Mouse (Mus musculus): ENCODE data around the gene Hgfac. TPM values are rescaled to one million over a fixed set of nuclear protein-coding genes. Genes with fewer than 3 reads are reported as not detected.

The Hgfac gene
- polyA plus RNA-seq, 1 experiment from 2014 or later, result 7.7 TPM

GRCm38 (mm10) chr5:35073235-35073634, 31.9 kb downstream of the Hgfac start:
- Histone ChIP-seq H3K36me3 (ENCODE audit: control insufficient read depth, insufficient read depth, low read length) (no peaks in the 10 kb centered on the region), H3K27ac (ENCODE audit: low read length) (no peak overlapping the region), H3K4me2 (ENCODE audit: low read depth, low read length) (no peak overlapping the region), H3K27me3 (ENCODE audit: control insufficient read depth, insufficient read depth, low read length) (no peaks in the 10 kb centered on the region), H3K9ac (ENCODE audit: low read length) (no peak overlapping the region), H3K4me3 (replicated peaks; ENCODE audit: low read length) (no peak overlapping the region), H3K4me1 (ENCODE audit: control insufficient read depth, insufficient read depth, low read length) (no peaks in the 10 kb centered on the region), H3K9me3 (replicated peaks; ENCODE audit: control insufficient read depth, low read length) (no peaks in the 10 kb centered on the region)
- 82% methylated on average over 11 of the region's 11 CpGs for WGBS
- ATAC-seq (ENCODE audit: insufficient read depth, low FRiP score), result no peak

- Histone ChIP-seq H3K27me3 (ENCODE audit: control insufficient read depth, insufficient read depth, low read length) (no peaks in the 10 kb centered on the region), H3K4me1 (ENCODE audit: control insufficient read depth, insufficient read depth, low read length) (no peaks in the 10 kb centered on the region), H3K27ac (ENCODE audit: low read length) (no peak overlapping the region), H3K4me3 (replicated peaks; ENCODE audit: low read length) (no peak overlapping the region), H3K9ac (ENCODE audit: low read length) (no peak overlapping the region), H3K4me2 (ENCODE audit: low read depth, low read length) (no peak overlapping the region), H3K9me3 (replicated peaks; ENCODE audit: control insufficient read depth, low read length) (no peaks in the 10 kb centered on the region), H3K36me3 (ENCODE audit: control insufficient read depth, insufficient read depth, low read length) (no peaks in the 10 kb centered on the region)
- ATAC-seq (ENCODE audit: insufficient read depth, low FRiP score), result no peak
- WGBS, result 70% methylated on average over 9 of the region's 9 CpGs
These were observed 32.7 kb downstream of the Hgfac start for GRCm38 (mm10) chr5:35073992-35074391.

- no peak overlapping the region for H3K27ac ChIP-seq (ENCODE audit: low read length)
- H3K4me1 ChIP-seq (ENCODE audit: control insufficient read depth, insufficient read depth, low read length), result no peaks in the 10 kb centered on the region
- H3K4me3 ChIP-seq (replicated peaks; ENCODE audit: low read length), result no peak overlapping the region
- no peak for ATAC-seq (ENCODE audit: insufficient read depth, low FRiP score)
- WGBS, result 81% methylated on average over 1 of the region's 1 CpGs
- no peaks in the 10 kb centered on the region for H3K36me3 ChIP-seq (ENCODE audit: control insufficient read depth, insufficient read depth, low read length)
- H3K27me3 ChIP-seq (ENCODE audit: control insufficient read depth, insufficient read depth, low read length), result 0 out of 2 replicates have a peak, but pooled peaks cover 3% of the 10 kb centered on the region
- H3K9ac ChIP-seq (ENCODE audit: low read length), result no peak overlapping the region
- no peak overlapping the region for H3K4me2 ChIP-seq (ENCODE audit: low read depth, low read length)
- no peaks in the 10 kb centered on the region for H3K9me3 ChIP-seq (replicated peaks; ENCODE audit: control insufficient read depth, low read length)
These were observed 35.1 kb downstream of the Hgfac start for GRCm38 (mm10) chr5:35076369-35076768.

GRCm38 (mm10) chr5:35079101-35079500, 37.8 kb downstream of the Hgfac start:
- H3K36me3 ChIP-seq (ENCODE audit: control insufficient read depth, insufficient read depth, low read length), result no peaks in the 10 kb centered on the region
- no peak overlapping the region for H3K9ac ChIP-seq (ENCODE audit: low read length)
- 0 out of 2 replicates have a peak, but pooled peaks cover 3% of the 10 kb centered on the region for H3K27me3 ChIP-seq (ENCODE audit: control insufficient read depth, insufficient read depth, low read length)
- WGBS, result 42% methylated on average over 18 of the region's 18 CpGs
- no peak overlapping the region for H3K4me3 ChIP-seq (replicated peaks; ENCODE audit: low read length)
- no peak overlapping the region for H3K27ac ChIP-seq (ENCODE audit: low read length)
- no peaks in the 10 kb centered on the region for H3K9me3 ChIP-seq (replicated peaks; ENCODE audit: control insufficient read depth, low read length)
- no peak overlapping the region for H3K4me2 ChIP-seq (ENCODE audit: low read depth, low read length)
- H3K4me1 ChIP-seq (ENCODE audit: control insufficient read depth, insufficient read depth, low read length), result no peaks in the 10 kb centered on the region
- ATAC-seq (ENCODE audit: insufficient read depth, low FRiP score), result no peak

- no peak overlapping the region for H3K27ac ChIP-seq (ENCODE audit: low read length)
- H3K4me2 ChIP-seq (ENCODE audit: low read depth, low read length), result no peak overlapping the region
- 77% methylated on average over 3 of the region's 3 CpGs for WGBS
- no peak overlapping the region for H3K9ac ChIP-seq (ENCODE audit: low read length)
- no peaks in the 10 kb centered on the region for H3K27me3 ChIP-seq (ENCODE audit: control insufficient read depth, insufficient read depth, low read length)
- ATAC-seq (ENCODE audit: insufficient read depth, low FRiP score), result no peak
- no peak overlapping the region for H3K4me3 ChIP-seq (replicated peaks; ENCODE audit: low read length)
- H3K36me3 ChIP-seq (ENCODE audit: control insufficient read depth, insufficient read depth, low read length), result no peaks in the 10 kb centered on the region
- no peaks in the 10 kb centered on the region for H3K9me3 ChIP-seq (replicated peaks; ENCODE audit: control insufficient read depth, low read length)
- no peaks in the 10 kb centered on the region for H3K4me1 ChIP-seq (ENCODE audit: control insufficient read depth, insufficient read depth, low read length)
These were observed 43.6 kb downstream of the Hgfac start for GRCm38 (mm10) chr5:35084913-35085312.

GRCm38 (mm10) chr5:35088785-35089613, 47.7 kb downstream of the Hgfac start:
- Histone ChIP-seq H3K4me2 (ENCODE audit: low read depth, low read length) (no peak overlapping the region), H3K9me3 (replicated peaks; ENCODE audit: control insufficient read depth, low read length) (no peaks in the 10 kb centered on the region), H3K27ac (ENCODE audit: low read length) (no peak overlapping the region), H3K4me1 (ENCODE audit: control insufficient read depth, insufficient read depth, low read length) (no peaks in the 10 kb centered on the region), H3K36me3 (ENCODE audit: control insufficient read depth, insufficient read depth, low read length) (peaks cover 4% of the 10 kb centered on the region; the same call in 1 of the 2 replicates), H3K4me3 (replicated peaks; ENCODE audit: low read length) (no peak overlapping the region), H3K9ac (ENCODE audit: low read length) (no peak overlapping the region), H3K27me3 (ENCODE audit: control insufficient read depth, insufficient read depth, low read length) (no peaks in the 10 kb centered on the region)
- ATAC-seq (ENCODE audit: insufficient read depth, low FRiP score), result no peak
- WGBS, result 58% methylated on average over 9 of the region's 9 CpGs

GRCm38 (mm10) chr5:35089614-35089963, 48.3 kb downstream of the Hgfac start:
- Histone ChIP-seq H3K9ac (ENCODE audit: low read length) (no peak overlapping the region), H3K27ac (ENCODE audit: low read length) (no peak overlapping the region), H3K4me2 (ENCODE audit: low read depth, low read length) (no peak overlapping the region), H3K36me3 (ENCODE audit: control insufficient read depth, insufficient read depth, low read length) (peaks cover 7% of the 10 kb centered on the region; the same call in 1 of the 2 replicates), H3K27me3 (ENCODE audit: control insufficient read depth, insufficient read depth, low read length) (no peaks in the 10 kb centered on the region), H3K4me1 (ENCODE audit: control insufficient read depth, insufficient read depth, low read length) (no peaks in the 10 kb centered on the region), H3K9me3 (replicated peaks; ENCODE audit: control insufficient read depth, low read length) (no peaks in the 10 kb centered on the region), H3K4me3 (replicated peaks; ENCODE audit: low read length) (no peak overlapping the region)
- ATAC-seq (ENCODE audit: insufficient read depth, low FRiP score), result no peak
- 81% methylated on average over 5 of the region's 5 CpGs for WGBS

GRCm38 (mm10) chr5:35091636-35092035, 50.3 kb downstream of the Hgfac start:
- Histone ChIP-seq H3K4me2 (ENCODE audit: low read depth, low read length) (no peak overlapping the region), H3K36me3 (ENCODE audit: control insufficient read depth, insufficient read depth, low read length) (peaks cover 12% of the 10 kb centered on the region; the same call in 1 of the 2 replicates), H3K9ac (ENCODE audit: low read length) (no peak overlapping the region), H3K4me3 (replicated peaks; ENCODE audit: low read length) (no peak overlapping the region), H3K27me3 (ENCODE audit: control insufficient read depth, insufficient read depth, low read length) (no peaks in the 10 kb centered on the region), H3K27ac (ENCODE audit: low read length) (no peak overlapping the region), H3K4me1 (ENCODE audit: control insufficient read depth, insufficient read depth, low read length) (no peaks in the 10 kb centered on the region), H3K9me3 (replicated peaks; ENCODE audit: control insufficient read depth, low read length) (no peaks in the 10 kb centered on the region)
- 81% methylated on average over 3 of the region's 3 CpGs for WGBS
- no peak for ATAC-seq (ENCODE audit: insufficient read depth, low FRiP score)

Data from stomach, embryonic 16.5 days (tissue).